Mouse (Mus musculus): ENCODE measurements around the gene Rhbdf1.

DNA sequence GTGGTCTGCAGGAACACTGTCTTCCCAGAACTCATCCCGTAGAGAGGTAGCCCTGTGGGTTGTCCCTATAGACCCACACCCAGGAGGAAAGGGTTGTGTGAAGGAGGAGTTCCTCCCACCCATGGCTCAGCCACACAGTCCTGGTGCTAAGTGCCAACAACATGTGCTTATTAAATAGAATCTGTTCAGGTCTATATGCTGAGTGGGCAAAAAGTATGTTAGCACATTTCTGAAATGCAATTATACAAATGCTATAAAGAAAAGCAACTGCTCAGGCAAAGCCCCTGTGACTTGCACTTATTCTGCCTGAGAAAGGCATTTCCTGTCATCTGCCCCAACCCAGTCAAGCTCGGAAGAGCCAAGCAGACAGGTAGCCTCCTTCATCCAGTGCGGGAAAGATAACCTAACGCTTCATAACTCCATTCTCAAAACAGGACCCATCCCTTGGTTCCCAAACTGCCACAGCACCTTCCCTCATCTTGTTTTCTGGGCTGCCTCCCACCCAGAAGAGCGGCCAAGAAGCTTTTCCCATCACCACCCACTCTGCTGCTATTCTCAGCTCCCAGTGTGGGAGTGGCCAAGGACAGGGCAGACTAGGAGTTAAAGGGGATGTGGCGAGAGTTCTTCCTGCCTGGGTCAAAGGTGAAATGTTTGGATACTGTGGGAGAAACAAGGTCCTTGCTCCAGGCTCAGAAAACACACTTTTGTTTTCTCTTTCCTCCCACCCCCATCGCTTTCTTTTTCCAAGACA lies 21.3 kb upstream of the Rhbdf1 start:
- no peak for TF ChIP-seq CTCF (IDR thresholded peaks at IDR 0.05; ENCODE audit: low read depth, low read length)
- TF ChIP-seq GATA1 (IDR thresholded peaks at IDR 0.05; ENCODE audit: borderline replicate concordance, low read length) = no peak
- TF ChIP-seq POLR2AphosphoS5 (IDR thresholded peaks at IDR 0.05; ENCODE audit: insufficient replicate concordance, low read depth, low read length) = no peak
- TF ChIP-seq TAL1 (conservative IDR thresholded peaks at IDR 0.05; ENCODE audit: low read depth, low read length) = no peak
- TF ChIP-seq GATA2 (IDR thresholded peaks at IDR 0.05; ENCODE audit: borderline replicate concordance, low read depth, low read length) = no peak

Data from G1E (cell line).